Mouse (Mus musculus): Measurements from ENCODE around the gene Ticrr. TPM values are rescaled to one million over a fixed set of nuclear protein-coding genes. Genes with fewer than 3 reads are reported as not detected.

The Ticrr gene
- total RNA-seq, 2 experiments from 2014 or later: not detected

- DNase-seq (ENCODE audit: low spot score in 2 of 2): no peak
Measured at GRCm38 (mm10) chr7:79679186-79679585, 19.2 kb downstream of the Ticrr start.

GRCm38 (mm10) chr7:79680231-79680630 is 20.2 kb downstream of the Ticrr start:
- no peak for DNase-seq (ENCODE audit: low spot score in 2 of 2)

- no peak for DNase-seq (ENCODE audit: low spot score in 2 of 2)
Measured at GRCm38 (mm10) chr7:79696495-79696894, 36.5 kb downstream of the Ticrr start.

- peak in 1 of 2 experiments; percentile 36 for DNase-seq (ENCODE audit: low spot score in 2 of 2)
Measured at GRCm38 (mm10) chr7:79702755-79703154, 42.8 kb downstream of the Ticrr start.

- DNase-seq (ENCODE audit: low spot score in 2 of 2): no peak
Measured at GRCm38 (mm10) chr7:79705210-79705609, 45.2 kb downstream of the Ticrr start.

GRCm38 (mm10) chr7:79710130-79710607 is 50.2 kb downstream of the Ticrr start:
- peak; percentile 37 to 63 for DNase-seq (ENCODE audit: low spot score in 2 of 2)

GRCm38 (mm10) chr7:79710831-79711230 is 50.8 kb downstream of the Ticrr start:
- DNase-seq (ENCODE audit: low spot score in 2 of 2): no peak

GRCm38 (mm10) chr7:79715187-79715981 is 55.4 kb downstream of the Ticrr start, which contains the start of gene Kif7:
Kif7 (minus strand) TSS chr7:79715720.
- peak in 1 of 2 experiments; percentile 32 for DNase-seq (ENCODE audit: low spot score in 2 of 2)

GRCm38 (mm10) chr7:79721386-79721977 is 61.5 kb downstream of the Ticrr start:
- peak in 1 of 2 experiments; percentile 33 for DNase-seq (ENCODE audit: low spot score in 2 of 2)

- peak in 1 of 2 experiments; percentile 67 for DNase-seq (ENCODE audit: low spot score in 2 of 2)
Measured at GRCm38 (mm10) chr7:79727091-79727490, 67.1 kb downstream of the Ticrr start.

GRCm38 (mm10) chr7:79728219-79728618 is 68.2 kb downstream of the Ticrr start:
- peak in 1 of 2 experiments; percentile 69 for DNase-seq (ENCODE audit: low spot score in 2 of 2)

GRCm38 (mm10) chr7:79729169-79729568 is 69.2 kb downstream of the Ticrr start:
- peak; percentile 47 to 77 for DNase-seq (ENCODE audit: low spot score in 2 of 2)

- no peak for DNase-seq (ENCODE audit: low spot score in 2 of 2)
Measured at GRCm38 (mm10) chr7:79729743-79730370, 69.9 kb downstream of the Ticrr start.

GRCm38 (mm10) chr7:79731438-79731837 is 71.4 kb downstream of the Ticrr start:
- DNase-seq (ENCODE audit: low spot score in 2 of 2): no peak

- no peak for DNase-seq (ENCODE audit: low spot score in 2 of 2)
Measured at GRCm38 (mm10) chr7:79732622-79733021, 72.6 kb downstream of the Ticrr start, which contains the start of gene Plin1. Plin1 (minus strand) TSS chr7:79732903.

- DNase-seq (ENCODE audit: low spot score in 2 of 2): no peak
Measured at GRCm38 (mm10) chr7:79734563-79734962, 74.6 kb downstream of the Ticrr start.

GRCm38 (mm10) chr7:79736511-79736910 is 76.5 kb downstream of the Ticrr start:
- no peak for DNase-seq (ENCODE audit: low spot score in 2 of 2)

GRCm38 (mm10) chr7:79738913-79739312 is 78.9 kb downstream of the Ticrr start:
- no peak for DNase-seq (ENCODE audit: low spot score in 2 of 2)

GRCm38 (mm10) chr7:79740279-79740678 is 80.3 kb downstream of the Ticrr start:
- DNase-seq (ENCODE audit: low spot score in 2 of 2): no peak

- no peak for DNase-seq (ENCODE audit: low spot score in 2 of 2)
Measured at GRCm38 (mm10) chr7:79742277-79742658, 82.3 kb downstream of the Ticrr start.

- DNase-seq (ENCODE audit: low spot score in 2 of 2): peak; percentile 73 to 84
Measured at GRCm38 (mm10) chr7:79742659-79743536, 82.9 kb downstream of the Ticrr start, which contains the start of the genes Pex11a and Wdr93. Pex11a (minus strand) TSS chr7:79743131. Wdr93 (plus strand) TSS chr7:79743163.
